Mouse (Mus musculus): ENCODE data around the gene Retn.

DNA sequence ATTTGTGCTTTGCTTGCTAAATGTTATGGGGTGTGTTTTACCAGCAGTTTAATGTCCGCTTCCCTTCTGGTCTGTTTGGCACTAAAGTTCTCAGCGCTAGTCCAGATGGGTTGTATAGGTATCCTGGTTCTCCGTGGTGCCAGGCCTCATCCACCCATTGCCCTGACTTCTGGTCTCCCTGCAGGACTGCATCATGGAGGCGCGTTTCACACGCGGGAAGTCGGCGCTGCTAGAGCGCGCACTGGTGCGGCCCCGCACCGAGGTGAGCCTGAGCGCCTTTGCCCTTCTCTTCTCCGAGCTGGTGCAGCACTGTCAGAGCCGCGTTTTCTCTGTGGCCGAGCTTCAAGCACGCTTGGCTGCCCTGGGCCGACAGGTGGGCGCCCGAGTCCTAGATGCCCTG is 23.3 kb downstream of the Retn start:
- TF ChIP-seq MAX (IDR thresholded peaks at IDR 0.05; ENCODE audit: low read depth), result no peak
- no peak for TF ChIP-seq POLR2A (IDR thresholded peaks at IDR 0.05; ENCODE audit: insufficient read length, low read depth)

All from myocyte (in vitro differentiated cells).